Mouse (Mus musculus): ENCODE results near the gene Eno3.

- no peak for TF ChIP-seq ZNF384 (IDR thresholded peaks at IDR 0.05; ENCODE audit: low read depth, low read length)
- no peak for TF ChIP-seq CHD2 (IDR thresholded peaks at IDR 0.05; ENCODE audit: low read depth, low read length)
- TF ChIP-seq MAFK (IDR thresholded peaks at IDR 0.05; ENCODE audit: insufficient read depth, low read depth, low read length): no peak
- TF ChIP-seq ZC3H11A (IDR thresholded peaks at IDR 0.05; ENCODE audit: borderline replicate concordance, low read depth, low read length): no peak
- TF ChIP-seq HCFC1 (IDR thresholded peaks at IDR 0.05; ENCODE audit: borderline replicate concordance, insufficient read depth, low read length): no peak
These were observed 6.1 kb downstream of the Eno3 start for GRCm38 (mm10) chr11:70663101-70663500.

Measured in ES-E14 (cell line).